Mouse (Mus musculus): ENCODE measurements at regions not wholly inside any gene's neighbourhood (a gene's known extent, or its start where the extent isn't known, plus 50 kb on each side); places are given as distances from the start of the nearest gene placed in this dataset.
A peak's percentile ranks its signal among the peaks of the same experiment; 100 is the strongest.

GRCm38 (mm10) chr3:35688111-35688510, 65.8 kb upstream of the Atp11b start:
- no peak for ATAC-seq (replicated peaks; ENCODE audit: low read depth, poor library complexity, severe bottlenecking)

- peak; percentile 76 for ATAC-seq (replicated peaks; ENCODE audit: low read depth, poor library complexity, severe bottlenecking)
Measured at GRCm38 (mm10) chr3:35688781-35689180, 65.1 kb upstream of the Atp11b start.

DNA sequence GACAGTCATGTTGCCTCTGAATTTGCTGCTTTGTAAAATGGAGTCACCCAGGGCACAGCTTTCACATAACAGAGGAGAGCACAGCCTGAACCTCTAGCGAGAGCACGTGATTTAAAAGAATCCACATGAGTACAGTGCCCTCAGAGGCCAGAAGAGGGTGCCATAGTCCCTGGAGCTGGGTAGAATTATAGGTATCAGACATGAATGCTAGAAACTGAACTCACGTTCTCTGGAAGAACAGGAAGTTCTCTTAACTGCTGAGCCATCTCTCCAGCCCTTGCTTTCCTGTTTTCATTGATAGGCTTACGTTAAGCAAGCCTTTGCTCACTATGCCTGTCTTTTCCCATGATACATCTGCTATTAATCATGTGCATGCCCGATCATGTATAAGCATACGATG, 60.9 kb upstream of the Atp11b start:
- peak; percentile 94 for ATAC-seq (replicated peaks; ENCODE audit: low read depth, poor library complexity, severe bottlenecking)

DNA sequence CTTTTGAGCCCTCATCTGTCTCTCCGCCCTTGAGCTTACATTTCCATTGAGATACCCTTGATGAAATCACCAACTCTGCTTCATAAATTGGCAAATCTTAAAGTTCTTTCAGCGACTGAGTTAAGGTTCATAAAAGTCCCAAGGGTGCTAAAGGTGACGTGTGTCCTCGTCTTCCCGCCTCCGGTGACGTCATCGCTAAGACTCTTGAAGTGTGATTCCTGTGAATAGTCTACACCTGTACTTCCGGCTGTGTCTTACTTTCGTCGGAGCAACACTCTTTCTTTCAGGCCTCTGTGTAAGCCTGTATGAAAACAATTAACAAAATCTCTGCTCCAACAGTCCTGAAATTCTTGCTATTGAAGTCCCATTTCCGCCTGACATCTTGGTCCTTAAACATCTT, 60.4 kb upstream of the Atp11b start:
- ATAC-seq (replicated peaks; ENCODE audit: low read depth, poor library complexity, severe bottlenecking): no peak

DNA sequence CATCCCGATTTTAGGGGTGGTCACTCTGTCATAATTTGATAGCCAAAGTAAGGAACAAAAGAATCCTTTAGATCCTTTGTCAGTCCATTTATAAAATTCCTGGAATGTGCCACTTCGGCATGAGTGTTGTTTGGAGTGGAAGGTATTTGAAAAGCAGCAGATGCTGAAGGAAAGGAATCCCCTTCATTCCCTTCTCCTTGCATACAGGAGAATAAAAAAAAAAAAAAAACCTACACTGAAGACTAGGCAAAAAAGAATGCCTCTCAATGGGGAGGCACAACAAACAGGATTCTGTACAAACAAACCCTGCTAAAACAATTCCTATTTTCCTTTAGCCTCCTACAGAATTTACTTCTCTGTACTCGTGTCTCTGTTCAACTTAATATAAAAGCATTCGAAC, 59.7 kb upstream of the Atp11b start:
- ATAC-seq (replicated peaks; ENCODE audit: low read depth, poor library complexity, severe bottlenecking): no peak

DNA sequence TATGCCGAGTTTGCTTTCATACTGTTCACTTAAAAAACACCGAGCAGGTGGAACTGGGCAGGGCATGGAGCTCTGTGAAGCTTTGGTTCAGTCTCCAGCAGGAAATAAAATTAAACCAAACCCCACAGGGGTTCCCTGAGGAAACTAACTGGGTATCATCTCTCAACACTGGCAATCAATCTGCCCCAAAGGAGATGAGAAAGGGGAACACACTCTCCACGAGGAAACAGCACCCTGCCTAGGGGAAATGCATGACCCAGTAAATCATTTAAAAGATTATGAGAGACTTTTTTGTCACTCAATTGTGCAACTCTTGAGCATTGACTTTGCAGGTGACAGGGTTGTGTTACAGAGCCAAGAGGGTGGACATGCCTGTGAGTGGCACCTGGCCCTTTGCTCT, 58.0 kb upstream of the Atp11b start:
- peak; percentile 44 for ATAC-seq (replicated peaks; ENCODE audit: low read depth, poor library complexity, severe bottlenecking)

- ATAC-seq (replicated peaks; ENCODE audit: low read depth, poor library complexity, severe bottlenecking): peak; percentile 36
Measured at GRCm38 (mm10) chr3:35699266-35699665, 54.6 kb upstream of the Atp11b start.

DNA sequence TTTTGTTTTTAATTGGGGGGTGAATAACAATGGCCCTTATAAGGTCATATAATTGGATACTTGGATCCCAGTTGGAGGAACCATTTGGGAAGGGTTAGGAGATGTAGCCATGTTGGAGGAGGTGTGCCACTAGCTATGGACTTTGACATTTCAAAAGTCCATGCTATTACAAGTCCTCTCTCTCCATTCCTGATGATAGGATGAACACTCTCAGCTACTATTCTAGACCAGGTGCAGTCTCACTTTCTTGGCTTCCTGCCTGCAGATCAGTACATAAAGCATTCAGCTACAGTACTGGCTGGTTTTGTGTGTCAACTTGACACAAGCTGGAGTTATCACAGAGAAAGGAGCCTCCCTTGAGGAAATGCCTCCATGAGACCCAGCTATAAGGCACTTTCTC, 53.9 kb upstream of the Atp11b start:
- no peak for ATAC-seq (replicated peaks; ENCODE audit: low read depth, poor library complexity, severe bottlenecking)

GRCm38 (mm10) chr3:35703528-35704327, 50.2 kb upstream of the Atp11b start:
- ATAC-seq (replicated peaks; ENCODE audit: low read depth, poor library complexity, severe bottlenecking): no peak
